Mouse (Mus musculus): Measurements from ENCODE around the gene Rps6ka3. TPM values are rescaled to one million over a fixed set of nuclear protein-coding genes. Genes with fewer than 3 reads are reported as not detected.

Rps6ka3 gene
- 23.2 and 23.9 TPM in 2 replicates for polyA plus RNA-seq (2012; rRNA removed)

- Histone ChIP-seq H3K4me1 (ENCODE audit: control insufficient read depth, insufficient read depth, low read length) (peaks cover 2% of the 10 kb centered on the region; the same call in 1 of the 2 replicates), H3K27ac (ENCODE audit: insufficient read depth, low read length) (no peak within 1 kb of the TSS), H3K4me3 (ENCODE audit: insufficient read depth, low read length) (no peak within 1 kb of the TSS)
- no peak for TF ChIP-seq POLR2A (IDR thresholded peaks at IDR 0.05; ENCODE audit: extremely low read depth, insufficient read depth, low read length)
- no peak for TF ChIP-seq CTCF (IDR thresholded peaks at IDR 0.05; ENCODE audit: extremely low read depth, insufficient read depth, low read length)
Measured at GRCm38 (mm10) chrX:159210007-159210406, at the start of gene Rps6ka3. TSS of gene Rps6ka3 (plus strand) at chrX:159210307.

DNA sequence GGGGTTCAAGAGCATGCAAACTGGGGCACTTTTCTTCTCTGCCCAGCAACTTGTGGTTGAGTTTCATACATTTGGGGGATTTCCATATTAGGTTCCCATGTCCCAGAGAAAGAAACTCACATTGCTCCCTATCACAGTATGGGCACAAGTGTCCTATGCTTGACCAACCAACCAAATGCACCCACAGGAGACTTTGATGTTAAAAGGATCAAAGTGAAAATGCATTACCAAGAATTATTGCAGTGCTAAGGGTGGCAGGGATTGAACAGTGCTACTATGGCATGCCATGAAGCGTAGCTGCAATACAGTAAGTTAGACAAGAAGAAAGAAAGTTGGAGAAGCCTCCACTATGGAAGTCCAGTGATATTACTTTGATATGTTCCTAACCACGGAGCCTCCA is 40.9 kb upstream of the Rps6ka3 start:
- H3K4me1 ChIP-seq (ENCODE audit: control insufficient read depth, insufficient read depth, low read length), result no peaks in the 10 kb centered on the region
- H3K4me3 ChIP-seq (ENCODE audit: insufficient read depth, low read length), result no peak overlapping the region
- TF ChIP-seq POLR2A (IDR thresholded peaks at IDR 0.05; ENCODE audit: extremely low read depth, insufficient read depth, low read length) (no peak), CTCF (IDR thresholded peaks at IDR 0.05; ENCODE audit: extremely low read depth, insufficient read depth, low read length) (no peak)
- H3K27ac ChIP-seq (ENCODE audit: insufficient read depth, low read length), result no peak overlapping the region

- no peaks in the 10 kb centered on the region for H3K4me1 ChIP-seq (ENCODE audit: control insufficient read depth, insufficient read depth, low read length)
- TF ChIP-seq POLR2A (IDR thresholded peaks at IDR 0.05; ENCODE audit: extremely low read depth, insufficient read depth, low read length) (no peak), CTCF (IDR thresholded peaks at IDR 0.05; ENCODE audit: extremely low read depth, insufficient read depth, low read length) (no peak)
- H3K27ac ChIP-seq (ENCODE audit: insufficient read depth, low read length), result no peak overlapping the region
- no peak overlapping the region for H3K4me3 ChIP-seq (ENCODE audit: insufficient read depth, low read length)
Measured at GRCm38 (mm10) chrX:159171579-159171978, 38.5 kb upstream of the Rps6ka3 start.

- no peak for TF ChIP-seq CTCF (IDR thresholded peaks at IDR 0.05; ENCODE audit: extremely low read depth, insufficient read depth, low read length)
- TF ChIP-seq POLR2A (IDR thresholded peaks at IDR 0.05; ENCODE audit: extremely low read depth, insufficient read depth, low read length), result no peak
- no peak overlapping the region for H3K4me3 ChIP-seq (ENCODE audit: insufficient read depth, low read length)
- H3K27ac ChIP-seq (ENCODE audit: insufficient read depth, low read length), result no peak overlapping the region
- H3K4me1 ChIP-seq (ENCODE audit: control insufficient read depth, insufficient read depth, low read length), result no peaks in the 10 kb centered on the region
Measured at GRCm38 (mm10) chrX:159191581-159191980, 18.5 kb upstream of the Rps6ka3 start.

DNA sequence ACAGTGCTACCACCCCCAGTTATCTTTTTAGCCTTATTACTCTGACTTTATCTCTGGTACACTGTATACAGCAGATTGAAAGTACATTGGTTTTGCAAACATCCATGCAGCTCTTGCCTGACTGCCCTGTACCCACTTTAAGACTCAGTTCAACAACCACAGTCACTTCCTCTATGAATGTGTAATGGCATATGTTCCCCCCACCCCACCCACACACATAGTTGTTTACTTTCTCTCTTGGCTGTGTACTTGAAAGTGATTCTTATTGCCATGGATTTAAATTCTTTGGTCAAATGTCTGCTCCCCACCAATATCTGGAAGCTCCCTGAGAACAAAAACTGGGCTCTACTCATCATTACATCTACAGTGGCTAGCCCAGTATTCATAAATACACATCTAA is 10.6 kb upstream of the Rps6ka3 start:
- no peak for TF ChIP-seq CTCF (IDR thresholded peaks at IDR 0.05; ENCODE audit: extremely low read depth, insufficient read depth, low read length)
- no peak for TF ChIP-seq POLR2A (IDR thresholded peaks at IDR 0.05; ENCODE audit: extremely low read depth, insufficient read depth, low read length)
- Histone ChIP-seq H3K27ac (ENCODE audit: insufficient read depth, low read length) (no peak overlapping the region), H3K4me3 (ENCODE audit: insufficient read depth, low read length) (no peak overlapping the region), H3K4me1 (ENCODE audit: control insufficient read depth, insufficient read depth, low read length) (no peaks in the 10 kb centered on the region)

GRCm38 (mm10) chrX:159200101-159200500 is 10.0 kb upstream of the Rps6ka3 start:
- no peak overlapping the region for H3K27ac ChIP-seq (ENCODE audit: insufficient read depth, low read length)
- H3K4me3 ChIP-seq (ENCODE audit: insufficient read depth, low read length), result no peak overlapping the region
- H3K4me1 ChIP-seq (ENCODE audit: control insufficient read depth, insufficient read depth, low read length), result no peaks in the 10 kb centered on the region
- TF ChIP-seq POLR2A (IDR thresholded peaks at IDR 0.05; ENCODE audit: extremely low read depth, insufficient read depth, low read length) (no peak), CTCF (IDR thresholded peaks at IDR 0.05; ENCODE audit: extremely low read depth, insufficient read depth, low read length) (no peak)

DNA sequence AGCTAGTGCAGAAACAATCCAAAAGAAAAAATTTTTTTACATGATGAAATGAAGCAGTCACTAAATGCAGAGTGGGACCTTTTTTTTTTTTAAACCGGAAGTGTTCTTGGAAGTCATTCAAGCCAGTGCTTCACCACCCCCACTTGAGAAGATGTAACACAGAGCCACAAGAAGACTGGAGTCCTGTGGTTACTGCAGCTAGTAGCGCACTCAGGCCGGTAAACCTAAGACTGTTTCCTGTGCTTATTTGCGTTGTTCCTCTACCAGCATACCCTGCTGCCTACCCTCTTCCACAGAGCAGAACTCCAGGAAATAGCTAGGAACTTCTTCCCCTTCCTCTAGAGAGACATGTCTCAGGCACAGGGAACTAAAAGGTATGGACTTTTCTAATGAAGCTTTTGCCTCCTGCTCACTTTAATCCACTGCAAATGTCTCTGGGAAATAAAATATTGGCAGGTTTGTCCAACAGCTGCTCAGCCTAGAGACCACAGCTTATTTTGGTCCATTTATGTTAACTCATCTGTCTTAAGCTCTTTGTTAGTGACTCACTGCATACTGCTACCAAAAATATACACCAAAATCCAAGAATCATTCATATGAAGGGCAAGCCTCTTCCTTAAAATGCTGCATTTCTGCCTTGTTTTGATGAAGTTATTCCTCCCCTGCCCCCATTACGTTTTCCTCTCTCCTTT is 931 bp downstream of the Rps6ka3 start:
- no peak overlapping the region for H3K27ac ChIP-seq (ENCODE audit: insufficient read depth, low read length)
- peaks cover 2% of the 10 kb centered on the region; the same call in 1 of the 2 replicates for H3K4me1 ChIP-seq (ENCODE audit: control insufficient read depth, insufficient read depth, low read length)

DNA sequence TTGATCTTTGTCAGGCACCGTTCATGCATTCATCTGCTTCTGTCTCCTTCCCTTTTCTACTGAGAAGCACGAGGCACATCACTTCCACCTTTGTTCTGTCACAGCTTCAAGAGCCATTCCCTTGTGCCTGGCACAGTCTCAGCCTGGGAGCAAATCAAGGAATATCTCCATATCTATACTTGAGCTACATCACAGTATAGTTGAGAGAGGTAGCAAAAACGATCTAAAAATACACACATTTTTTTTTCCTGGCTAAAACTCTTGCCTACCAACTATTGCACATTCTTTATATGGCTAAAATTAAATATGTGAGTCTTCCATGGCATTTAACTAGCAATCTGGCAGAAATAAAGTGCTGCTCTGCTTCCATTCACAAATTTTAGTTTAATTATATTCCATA is 5.1 kb downstream of the Rps6ka3 start:
- Histone ChIP-seq H3K4me1 (ENCODE audit: control insufficient read depth, insufficient read depth, low read length) (peaks cover 2% of the 10 kb centered on the region; the same call in 1 of the 2 replicates), H3K27ac (ENCODE audit: insufficient read depth, low read length) (no peak overlapping the region), H3K4me3 (ENCODE audit: insufficient read depth, low read length) (no peak overlapping the region)
- no peak for TF ChIP-seq POLR2A (IDR thresholded peaks at IDR 0.05; ENCODE audit: extremely low read depth, insufficient read depth, low read length)
- no peak for TF ChIP-seq CTCF (IDR thresholded peaks at IDR 0.05; ENCODE audit: extremely low read depth, insufficient read depth, low read length)

More for the DNA sequence above, 931 bp downstream of the Rps6ka3 start:
- TF ChIP-seq CTCF (IDR thresholded peaks at IDR 0.05; ENCODE audit: extremely low read depth, insufficient read depth, low read length) (no peak), POLR2A (IDR thresholded peaks at IDR 0.05; ENCODE audit: extremely low read depth, insufficient read depth, low read length) (no peak)
- no peak overlapping the region for H3K4me3 ChIP-seq (ENCODE audit: insufficient read depth, low read length)

GRCm38 (mm10) chrX:159222474-159222873 is 12.4 kb downstream of the Rps6ka3 start:
- TF ChIP-seq CTCF (IDR thresholded peaks at IDR 0.05; ENCODE audit: extremely low read depth, insufficient read depth, low read length) (no peak), POLR2A (IDR thresholded peaks at IDR 0.05; ENCODE audit: extremely low read depth, insufficient read depth, low read length) (no peak)
- no peak overlapping the region for H3K27ac ChIP-seq (ENCODE audit: insufficient read depth, low read length)
- no peaks in the 10 kb centered on the region for H3K4me1 ChIP-seq (ENCODE audit: control insufficient read depth, insufficient read depth, low read length)
- no peak overlapping the region for H3K4me3 ChIP-seq (ENCODE audit: insufficient read depth, low read length)

DNA sequence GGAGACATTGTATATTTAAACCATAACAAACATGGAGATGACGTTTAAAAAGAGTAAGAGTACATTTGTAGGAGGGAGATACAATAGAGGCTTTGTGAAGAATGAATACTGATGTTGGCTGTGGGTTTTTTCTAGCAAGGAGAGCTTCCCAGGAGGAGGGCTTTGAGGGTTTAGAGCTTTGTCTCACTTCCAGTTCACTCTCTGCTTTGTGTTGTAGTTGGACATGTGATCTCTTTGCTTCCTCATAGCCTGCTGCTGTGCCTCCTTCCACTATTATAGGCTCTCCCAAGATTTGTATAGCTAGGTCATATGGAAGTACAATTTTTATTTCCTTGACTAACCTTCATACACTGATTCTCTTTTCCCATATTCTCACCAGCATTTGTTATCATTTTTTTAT is 27.2 kb downstream of the Rps6ka3 start:
- no peaks in the 10 kb centered on the region for H3K4me1 ChIP-seq (ENCODE audit: control insufficient read depth, insufficient read depth, low read length)

More for the DNA sequence above, 27.2 kb downstream of the Rps6ka3 start:
- H3K27ac ChIP-seq (ENCODE audit: insufficient read depth, low read length), result no peak overlapping the region
- no peak overlapping the region for H3K4me3 ChIP-seq (ENCODE audit: insufficient read depth, low read length)
- TF ChIP-seq CTCF (IDR thresholded peaks at IDR 0.05; ENCODE audit: extremely low read depth, insufficient read depth, low read length), result no peak
- TF ChIP-seq POLR2A (IDR thresholded peaks at IDR 0.05; ENCODE audit: extremely low read depth, insufficient read depth, low read length), result no peak

All from cortical plate, adult 2 months (tissue).